Mouse (Mus musculus): ENCODE data around the gene Cers6.

GRCm38 (mm10) chr2:68996268-68996667 lies 135.0 kb downstream of the Cers6 start:
- TF ChIP-seq CTCF (IDR thresholded peaks at IDR 0.05; ENCODE audit: control insufficient read depth, insufficient read depth, insufficient replicate concordance, low read depth, low read length) (no peak), POLR2A (IDR thresholded peaks at IDR 0.05; ENCODE audit: control insufficient read depth, low read depth, low read length) (no peak)
